Mouse (Mus musculus): ENCODE data around the gene Rffl. TPM values are rescaled to one million over a fixed set of nuclear protein-coding genes. Genes with fewer than 3 reads are reported as not detected.

Gene Rffl
- total RNA-seq, 4 experiments from 2014 or later, result 12.1 to 16.0 (median 14.8) TPM

GRCm38 (mm10) chr11:82875631-82876030 lies 4.6 kb upstream of the Rffl start:
- DNase-seq (ENCODE audit: low spot score in 2 of 2), result no peak

- DNase-seq (ENCODE audit: low spot score in 2 of 2), result no peak
Observed at GRCm38 (mm10) chr11:82874924-82875323, 3.9 kb upstream of the Rffl start.

GRCm38 (mm10) chr11:82870173-82871030 lies 608 bp downstream of the Rffl start:
- peak in 1 of 2 experiments; percentile 33 for DNase-seq (ENCODE audit: low spot score in 2 of 2)

- no peak for DNase-seq (ENCODE audit: low spot score in 2 of 2)
Observed at GRCm38 (mm10) chr11:82869506-82870172, 1.4 kb downstream of the Rffl start.

GRCm38 (mm10) chr11:82867956-82868355 lies 3.1 kb downstream of the Rffl start:
- no peak for DNase-seq (ENCODE audit: low spot score in 2 of 2)

- DNase-seq (ENCODE audit: low spot score in 2 of 2), result no peak
Observed at GRCm38 (mm10) chr11:82866850-82867564, 4.0 kb downstream of the Rffl start.

- no peak for DNase-seq (ENCODE audit: low spot score in 2 of 2)
Observed at GRCm38 (mm10) chr11:82865957-82866356, 5.1 kb downstream of the Rffl start.

- no peak for DNase-seq (ENCODE audit: low spot score in 2 of 2)
Observed at GRCm38 (mm10) chr11:82863488-82863931, 7.5 kb downstream of the Rffl start.

- no peak for DNase-seq (ENCODE audit: low spot score in 2 of 2)
Observed at GRCm38 (mm10) chr11:82863059-82863458, 8.0 kb downstream of the Rffl start.

- DNase-seq (ENCODE audit: low spot score in 2 of 2), result no peak
Observed at GRCm38 (mm10) chr11:82862638-82863037, 8.4 kb downstream of the Rffl start.

- no peak for DNase-seq (ENCODE audit: low spot score in 2 of 2)
Observed at GRCm38 (mm10) chr11:82861558-82861957, 9.5 kb downstream of the Rffl start.

GRCm38 (mm10) chr11:82860759-82861158 lies 10.3 kb downstream of the Rffl start:
- DNase-seq (ENCODE audit: low spot score in 2 of 2), result no peak

- DNase-seq (ENCODE audit: low spot score in 2 of 2), result no peak
Observed at GRCm38 (mm10) chr11:82857307-82857848, 13.6 kb downstream of the Rffl start.

GRCm38 (mm10) chr11:82856032-82856431 lies 15.0 kb downstream of the Rffl start:
- no peak for DNase-seq (ENCODE audit: low spot score in 2 of 2)

- DNase-seq (ENCODE audit: low spot score in 2 of 2), result no peak
Observed at GRCm38 (mm10) chr11:82855327-82855973, 15.6 kb downstream of the Rffl start.

GRCm38 (mm10) chr11:82854111-82854510 lies 16.9 kb downstream of the Rffl start:
- DNase-seq (ENCODE audit: low spot score in 2 of 2), result no peak

- DNase-seq (ENCODE audit: low spot score in 2 of 2), result no peak
Observed at GRCm38 (mm10) chr11:82852958-82853357, 18.1 kb downstream of the Rffl start.

GRCm38 (mm10) chr11:82852540-82852939 lies 18.5 kb downstream of the Rffl start:
- DNase-seq (ENCODE audit: low spot score in 2 of 2), result no peak

- no peak for DNase-seq (ENCODE audit: low spot score in 2 of 2)
Observed at GRCm38 (mm10) chr11:82852115-82852514, 18.9 kb downstream of the Rffl start.

GRCm38 (mm10) chr11:82850259-82850658 lies 20.8 kb downstream of the Rffl start:
- DNase-seq (ENCODE audit: low spot score in 2 of 2), result no peak

GRCm38 (mm10) chr11:82847571-82848000 lies 23.4 kb downstream of the Rffl start:
- no peak for DNase-seq (ENCODE audit: low spot score in 2 of 2)
